Mouse (Mus musculus) CH12.LX (cell line): ENCODE measurements around the gene Smyd5. TPM values are rescaled to one million over a fixed set of nuclear protein-coding genes. Genes with fewer than 3 reads are reported as not detected.
A peak's percentile ranks its signal among the peaks of the same experiment; 100 is the strongest.

ENCODE experiments used
- DNase-seq: peaks from one replicate; pipeline ENCODE4 v3.0.0-alpha.2; 2013; ENCODE audit errors: extremely low read depth
- H3K27ac ChIP-seq: 2 replicates; pipeline ENCODE4 v1.5.1; 2012; ENCODE audit warnings: low read depth, mild to moderate bottlenecking, control low read depth, moderate library complexity; ENCODE audit not compliant: insufficient read depth
- H3K27me3 ChIP-seq: replicated peaks from 2 replicates; pipeline ENCODE3; 2012; ENCODE audit warnings: inconsistent platforms
- H3K36me3 ChIP-seq, 2 experiments: replicated peaks in 1 of 2; 2 replicates each; pipeline versions ENCODE3 to v1.6.1; 2012; ENCODE audit warnings: inconsistent platforms in 1 of 2, low read length in 1 of 2, mild to moderate bottlenecking in 1 of 2, mixed read lengths in 1 of 2, moderate library complexity in 1 of 2; ENCODE audit not compliant: control insufficient read depth in 1 of 2, insufficient read depth in 1 of 2
- H3K4me1 ChIP-seq, 2 experiments: 2 replicates each; pipeline ENCODE4 v1.6.1; 2012; ENCODE audit warnings: inconsistent platforms in 1 of 2, moderate library complexity in 1 of 2; ENCODE audit not compliant: insufficient read depth in 2 of 2, control insufficient read depth in 1 of 2
- H3K4me2 ChIP-seq: 2 replicates; pipeline ENCODE4 v1.6.1; 2012; ENCODE audit warnings: low read depth, mild to moderate bottlenecking, control low read depth; ENCODE audit not compliant: poor library complexity, insufficient read depth, severe bottlenecking
- H3K4me3 ChIP-seq, 3 experiments: fragments of 150-350 bp in 1 of 3; sonication (generic) in 1 of 3; replicated peaks in 1 of 3; 2 replicates each; pipeline versions ENCODE3 to v1.5.1; 2011 to 2012; ENCODE audit warnings: low read depth in 2 of 3, low read length in 2 of 3, mild to moderate bottlenecking in 2 of 3, moderate library complexity in 2 of 3, control low read depth in 1 of 3, improper control_type of control experiment in 1 of 3, inconsistent platforms in 1 of 3, mixed read lengths in 1 of 3; ENCODE audit not compliant: poor library complexity in 1 of 3
- H3K79me2 ChIP-seq: replicated peaks from 2 replicates; pipeline ENCODE4 v1.6.1; 2012; ENCODE audit warnings: mild to moderate bottlenecking, moderate library complexity; ENCODE audit not compliant: control insufficient read depth, poor library complexity, insufficient read depth, severe bottlenecking; ENCODE audit errors: extremely low read depth
- H3K9ac ChIP-seq: 2 replicates; pipeline ENCODE4 v1.6.1; 2012; ENCODE audit warnings: low read depth, mild to moderate bottlenecking, control low read depth, moderate library complexity; ENCODE audit not compliant: insufficient read depth
- H3K9me3 ChIP-seq: replicated peaks from 2 replicates; pipeline ENCODE3; 2012; ENCODE audit warnings: low read length, inconsistent platforms, mixed read lengths
- CHD2 ChIP-seq: IDR thresholded peaks from 2 replicates; pipeline ENCODE4 v1.6.1; 2011; ENCODE audit warnings: low read length, improper control_type of control experiment
- EP300 ChIP-seq: IDR thresholded peaks from 2 replicates; pipeline ENCODE4 v1.6.1; 2011; ENCODE audit warnings: low read length, improper control_type of control experiment
- JUN ChIP-seq: IDR thresholded peaks from 2 replicates; pipeline ENCODE4 v1.6.1; 2011; ENCODE audit warnings: low read depth, mild to moderate bottlenecking, low read length, improper control_type of control experiment, moderate library complexity; ENCODE audit not compliant: insufficient read depth
- KAT2A ChIP-seq: IDR thresholded peaks from 2 replicates; pipeline ENCODE4 v1.6.1; 2012; ENCODE audit warnings: low read length, improper control_type of control experiment, inconsistent platforms; ENCODE audit not compliant: insufficient replicate concordance
- MEF2A ChIP-seq: IDR thresholded peaks from 2 replicates; pipeline ENCODE4 v1.6.1; 2014; ENCODE audit warnings: low read depth, mild to moderate bottlenecking, inconsistent platforms, low read length, improper control_type of control experiment, borderline replicate concordance
- PAX5 ChIP-seq: IDR thresholded peaks from 2 replicates; pipeline ENCODE4 v1.6.1; 2012; ENCODE audit warnings: low read length, inconsistent platforms, mixed read lengths
- POLR2A ChIP-seq: IDR thresholded peaks from 2 replicates; pipeline ENCODE4 v1.6.1; 2011; ENCODE audit warnings: low read depth, mild to moderate bottlenecking, improper control_type of control experiment, low read length
- TCF12 ChIP-seq: IDR thresholded peaks from 2 replicates; pipeline ENCODE4 v1.6.1; 2014; ENCODE audit warnings: low read depth, mild to moderate bottlenecking, inconsistent platforms, low read length, improper control_type of control experiment
- UBTF ChIP-seq: IDR thresholded peaks from 2 replicates; pipeline ENCODE4 v1.6.1; 2012; ENCODE audit warnings: low read depth, mild to moderate bottlenecking, inconsistent platforms, low read length, improper control_type of control experiment, moderate library complexity
- ZNF384 ChIP-seq: IDR thresholded peaks from 2 replicates; pipeline ENCODE4 v1.6.1; 2012; ENCODE audit warnings: low read depth, low read length, improper control_type of control experiment, inconsistent platforms
- dilution Hi-C: fragments of 300-500 bp; cut with MboI; formaldehyde crosslinking; loops from 2 replicates; pipeline ENCODE4 v1.14.3; 2020; ENCODE audit warnings: low sequenced_read_pairs; ENCODE audit not compliant: extremely low pct_unique_long_range_greater_than_20kb, extremely low pct_ligation_motif_present
- in situ Hi-C: fragments of 300-500 bp; cut with MboI; formaldehyde crosslinking; loops from 3 replicates; pipeline ENCODE4 v1.14.3; 2019; ENCODE audit warnings: low sequenced_read_pairs, low pct_ligation_motif_present, low pct_unique_long_range_greater_than_20kb, mixed read lengths
- polyA plus RNA-seq: library from polyadenylated mRNA; unstranded; fragments of >175 nt; gene quantifications from 2 replicates; pipeline ENCODE4 v1.2.1, GENCODE M21; 2012; ENCODE audit warnings: low read depth; ENCODE audit not compliant: insufficient read length
- total RNA-seq, 2 experiments: library from RNA; depleted of rRNA; stranded (reverse); fragments of 300-350 nt in 1 of 2; fragments of >200 nt in 1 of 2; gene quantifications; 2 replicates each; pipeline ENCODE4 v1.2.3; 2012 to 2014

Gene Smyd5
- total and polyA plus RNA-seq, 3 experiments: 68.1 to 109 (median 75.5) TPM

DNA sequence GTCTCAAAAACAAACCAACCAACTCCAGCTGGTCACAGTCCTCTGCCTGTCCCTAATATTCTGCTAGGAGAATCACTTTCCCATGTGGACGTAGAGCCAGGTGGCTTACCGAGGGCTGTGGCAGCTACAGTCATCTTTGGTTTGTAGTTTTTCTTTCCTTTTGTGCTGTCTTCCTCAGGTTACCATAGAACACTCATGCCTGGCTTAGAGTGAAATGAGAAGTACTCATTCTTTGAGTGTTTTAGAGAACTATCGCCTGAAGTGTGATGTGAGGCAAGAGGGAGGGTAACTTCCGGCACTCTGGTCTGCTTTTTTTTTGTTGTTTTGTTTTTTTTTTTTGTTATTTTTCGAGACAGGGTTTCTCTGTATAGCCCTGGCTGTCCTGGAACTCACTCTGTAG lies 2.1 kb downstream of the Smyd5 start:
- H3K4me1 ChIP-seq: peaks cover 2 to 44% of the 10 kb centered on the region in 2 experiments; a peak in 3 of 4 replicates
- in situ Hi-C loops (no loop called here), dilution Hi-C loops (no loop called here)
- no peak for TF ChIP-seq PAX5
- peak; percentile 69 for TF ChIP-seq ZNF384
- no peak for TF ChIP-seq TCF12
- H3K4me2 ChIP-seq: peak overlapping the region; percentile 78
- H3K9ac ChIP-seq: peak overlapping the region; percentile 85
- H3K79me2 ChIP-seq: peaks cover 45% of the 10 kb centered on the region
- H3K27ac ChIP-seq: peak overlapping the region; percentile 55
- no peaks in the 10 kb centered on the region for H3K9me3 ChIP-seq
- peak overlapping the region; percentile 9 to 100 (median 91) for H3K4me3 ChIP-seq
- H3K27me3 ChIP-seq: peaks cover 8% of the 10 kb centered on the region
- peaks cover 11 to 25% of the 10 kb centered on the region in 2 experiments for H3K36me3 ChIP-seq
- DNase-seq: peak; percentile 51

DNA sequence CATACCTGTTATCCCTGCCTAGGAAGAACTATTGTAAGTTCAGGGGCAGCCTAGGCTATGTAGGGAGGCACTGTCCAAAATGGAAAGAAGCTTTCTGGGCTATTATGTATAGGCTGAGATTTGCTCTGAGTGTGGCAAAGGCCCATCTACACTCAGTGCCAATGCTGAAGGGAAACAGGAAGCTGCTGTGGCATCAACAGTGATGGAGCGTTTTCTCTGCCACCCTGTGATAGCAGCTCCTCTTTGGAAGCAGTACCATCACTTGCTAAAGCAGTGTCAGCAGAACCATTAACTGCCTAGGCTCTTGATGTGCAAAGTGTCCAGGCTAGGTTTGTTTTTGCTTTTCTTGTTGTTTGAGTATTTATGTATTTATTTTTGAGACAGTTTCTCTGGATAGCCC lies 4.4 kb downstream of the Smyd5 start:
- dilution Hi-C loops (no loop called here), in situ Hi-C loops (no loop called here)
- no peaks in the 10 kb centered on the region for H3K9me3 ChIP-seq
- no peak overlapping the region for H3K27ac ChIP-seq
- H3K4me3 ChIP-seq: no peak overlapping the region
- peaks cover 45% of the 10 kb centered on the region for H3K79me2 ChIP-seq
- no peak overlapping the region for H3K4me2 ChIP-seq
- TF ChIP-seq EP300 (no peak), POLR2A (no peak), MEF2A (no peak), CHD2 (no peak), UBTF (no peak), KAT2A (no peak)
- DNase-seq: no peak
- no peaks in the 10 kb centered on the region for H3K27me3 ChIP-seq
- H3K36me3 ChIP-seq: peaks cover 34 to 48% of the 10 kb centered on the region in 2 experiments
- no peak overlapping the region for H3K9ac ChIP-seq
- H3K4me1 ChIP-seq: peaks cover 2 to 42% of the 10 kb centered on the region in 2 experiments; a peak in 3 of 4 replicates

DNA sequence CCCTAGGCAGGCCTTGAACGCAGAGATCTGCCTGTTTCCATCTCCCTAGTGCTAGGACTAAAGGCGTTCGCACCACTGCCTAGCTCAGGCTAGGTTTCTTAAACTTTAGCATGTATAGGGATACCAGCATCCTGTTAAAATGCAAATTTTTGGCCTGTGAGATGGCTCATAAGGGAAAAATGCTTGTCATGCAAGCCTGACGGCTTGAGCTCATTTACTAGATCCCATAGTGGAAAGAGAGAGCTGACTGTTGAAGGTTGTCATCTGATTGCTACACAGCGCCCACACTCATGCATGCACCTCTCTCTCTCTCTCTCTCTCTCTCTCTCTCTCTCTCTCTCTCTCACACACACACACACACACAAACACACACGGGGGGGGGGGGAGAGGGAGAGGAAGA lies 4.8 kb downstream of the Smyd5 start:
- Histone ChIP-seq H3K4me1 (peaks cover 2 to 38% of the 10 kb centered on the region in 2 experiments; a peak in 3 of 4 replicates), H3K27me3 (no peaks in the 10 kb centered on the region), H3K4me3 (no peak overlapping the region), H3K27ac (no peak overlapping the region), H3K79me2 (peaks cover 45% of the 10 kb centered on the region), H3K36me3 (peaks cover 38 to 52% of the 10 kb centered on the region in 2 experiments), H3K9ac (no peak overlapping the region), H3K9me3 (no peaks in the 10 kb centered on the region), H3K4me2 (no peak overlapping the region)
- TF ChIP-seq JUN: no peak
- dilution Hi-C loops: no loop called here
- no peak for DNase-seq
- in situ Hi-C loops: no loop called here
